Mouse (Mus musculus): ENCODE data around the gene Hfe. TPM values are rescaled to one million over a fixed set of nuclear protein-coding genes. Genes with fewer than 3 reads are reported as not detected.
A peak's percentile ranks its signal among the peaks of the same experiment; 100 is the strongest.

The Hfe gene
- polyA plus RNA-seq, 2 experiments, result 4.5 to 10.5 TPM

DNA sequence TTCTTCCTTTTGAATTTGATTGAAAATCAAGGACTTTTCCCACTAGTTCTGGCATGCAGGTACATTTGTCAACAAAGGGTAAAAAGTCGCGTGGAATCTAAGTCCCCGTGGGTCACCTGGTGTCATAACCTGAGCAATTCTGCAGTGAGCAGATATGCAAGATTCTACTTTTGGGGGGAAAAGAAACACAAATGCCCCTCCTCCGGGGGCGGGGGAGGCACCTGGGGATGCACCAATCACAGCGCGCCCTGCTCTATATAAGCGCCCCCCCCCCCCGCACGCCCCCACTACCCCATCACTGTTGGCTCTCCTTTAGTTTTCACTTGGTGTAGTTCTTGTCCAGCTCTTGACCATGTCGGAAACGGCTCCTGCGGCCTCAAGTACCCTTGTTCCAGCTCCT lies 15.1 kb downstream of the Hfe start, which contains the start of gene Hist1h1t:
Gene Hist1h1t, plus strand, starts transcription at position 301 of the 400 bp plus-strand sequence.
- no peak within 1 kb of the TSS for H3K4me3 ChIP-seq (replicated peaks; ENCODE audit: low read length)
- H3K27ac ChIP-seq (replicated peaks; ENCODE audit: low read depth, low read length), result no peak within 1 kb of the TSS
- WGBS, result 47% methylated on average over 13 of the region's 13 CpGs
- no peaks in the 10 kb centered on the region for H3K27me3 ChIP-seq (ENCODE audit: control insufficient read depth, insufficient read depth, low read length)
- no peak for TF ChIP-seq POLR2A (IDR thresholded peaks at IDR 0.05; ENCODE audit: borderline replicate concordance, extremely low read depth, insufficient read depth, insufficient read length)
- peaks cover 8% of the 10 kb centered on the region; the same call in 1 of the 2 replicates for H3K4me1 ChIP-seq (ENCODE audit: control insufficient read depth, insufficient read depth, low read length)
- no peak for ATAC-seq (ENCODE audit: low FRiP score, low read depth)
- H3K4me2 ChIP-seq (replicated peaks; ENCODE audit: low read depth, low read length, severe bottlenecking), result peak within 1 kb of the TSS; percentile 1
- DNase-seq (ENCODE audit: low spot score), result no peak
- H3K36me3 ChIP-seq (ENCODE audit: control insufficient read depth, insufficient read depth, low read length), result no peaks in the 10 kb centered on the region
- no peaks in the 10 kb centered on the region for H3K9me3 ChIP-seq (ENCODE audit: control insufficient read depth, low read length)
- H3K9ac ChIP-seq (ENCODE audit: low read depth, low read length, severe bottlenecking), result no peak within 1 kb of the TSS

DNA sequence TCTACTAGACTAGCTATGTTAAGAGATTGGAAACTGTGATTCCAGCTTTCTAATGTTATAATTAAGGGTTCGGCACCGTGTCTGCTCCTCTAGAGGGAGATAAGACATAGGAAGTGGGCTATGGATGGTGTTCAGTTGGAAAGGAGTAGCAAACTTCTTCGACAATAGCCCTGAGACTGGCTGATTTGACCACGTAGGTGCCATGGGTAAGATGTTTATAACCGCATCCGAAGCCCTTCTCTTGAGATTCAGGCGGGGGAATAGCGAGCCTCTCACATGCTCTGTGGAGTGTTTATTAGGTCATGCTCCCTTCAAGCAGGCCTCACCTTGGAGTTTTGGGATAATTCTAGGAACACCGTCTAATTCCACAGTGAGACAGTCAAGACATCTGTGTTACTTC lies 15.7 kb downstream of the Hfe start:
- no peak for DNase-seq (ENCODE audit: low spot score)
- H3K27me3 ChIP-seq (ENCODE audit: control insufficient read depth, insufficient read depth, low read length), result no peaks in the 10 kb centered on the region
- no peaks in the 10 kb centered on the region for H3K36me3 ChIP-seq (ENCODE audit: control insufficient read depth, insufficient read depth, low read length)
- H3K9me3 ChIP-seq (ENCODE audit: control insufficient read depth, low read length), result no peaks in the 10 kb centered on the region
- no peak for ATAC-seq (ENCODE audit: low FRiP score, low read depth)
- no peak overlapping the region for H3K4me2 ChIP-seq (replicated peaks; ENCODE audit: low read depth, low read length, severe bottlenecking)
- H3K4me3 ChIP-seq (replicated peaks; ENCODE audit: low read length), result no peak overlapping the region
- 93% methylated on average over 9 of the region's 9 CpGs for WGBS
- no peak overlapping the region for H3K9ac ChIP-seq (ENCODE audit: low read depth, low read length, severe bottlenecking)
- peaks cover 8% of the 10 kb centered on the region; the same call in 1 of the 2 replicates for H3K4me1 ChIP-seq (ENCODE audit: control insufficient read depth, insufficient read depth, low read length)
- TF ChIP-seq POLR2A (IDR thresholded peaks at IDR 0.05; ENCODE audit: borderline replicate concordance, extremely low read depth, insufficient read depth, insufficient read length), result no peak
- H3K27ac ChIP-seq (replicated peaks; ENCODE audit: low read depth, low read length), result no peak overlapping the region

DNA sequence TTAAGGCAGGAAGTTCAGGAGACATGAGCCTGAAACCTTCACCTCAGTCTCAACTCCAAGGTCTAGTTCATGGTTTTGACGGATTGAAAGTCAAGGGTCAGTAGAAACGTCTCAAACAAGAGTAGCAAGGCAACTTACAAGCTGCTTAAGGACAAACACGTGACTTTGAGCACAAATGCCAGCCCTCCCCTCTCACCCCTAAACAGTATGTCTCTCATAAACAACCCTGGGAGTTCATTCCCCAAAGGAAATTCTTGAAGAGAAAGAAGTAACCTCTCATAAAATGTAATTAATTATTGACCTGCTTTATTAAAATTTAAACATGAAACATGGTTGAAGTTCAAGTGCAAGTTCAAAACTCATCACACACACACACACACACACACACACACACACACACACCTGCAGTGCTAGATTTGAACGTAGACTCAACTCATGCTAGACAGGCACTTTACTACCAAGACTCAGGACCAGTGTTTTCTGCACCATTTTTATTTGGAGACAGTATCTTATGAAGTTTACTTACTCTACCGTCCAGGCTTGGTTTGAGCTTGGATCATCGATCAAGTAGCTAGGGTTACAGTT lies 16.7 kb downstream of the Hfe start:
- Histone ChIP-seq H3K27ac (replicated peaks; ENCODE audit: low read depth, low read length) (no peak overlapping the region), H3K4me3 (replicated peaks; ENCODE audit: low read length) (no peak overlapping the region), H3K4me2 (replicated peaks; ENCODE audit: low read depth, low read length, severe bottlenecking) (no peak overlapping the region), H3K9me3 (ENCODE audit: control insufficient read depth, low read length) (no peaks in the 10 kb centered on the region), H3K4me1 (ENCODE audit: control insufficient read depth, insufficient read depth, low read length) (peaks cover 8% of the 10 kb centered on the region; the same call in 1 of the 2 replicates), H3K27me3 (ENCODE audit: control insufficient read depth, insufficient read depth, low read length) (no peaks in the 10 kb centered on the region), H3K36me3 (ENCODE audit: control insufficient read depth, insufficient read depth, low read length) (no peaks in the 10 kb centered on the region), H3K9ac (ENCODE audit: low read depth, low read length, severe bottlenecking) (no peak overlapping the region)
- WGBS, result 70% methylated on average over 6 of the region's 6 CpGs
- ATAC-seq (ENCODE audit: low FRiP score, low read depth), result no peak
- DNase-seq (ENCODE audit: low spot score), result no peak
- TF ChIP-seq POLR2A (IDR thresholded peaks at IDR 0.05; ENCODE audit: borderline replicate concordance, extremely low read depth, insufficient read depth, insufficient read length), result no peak

DNA sequence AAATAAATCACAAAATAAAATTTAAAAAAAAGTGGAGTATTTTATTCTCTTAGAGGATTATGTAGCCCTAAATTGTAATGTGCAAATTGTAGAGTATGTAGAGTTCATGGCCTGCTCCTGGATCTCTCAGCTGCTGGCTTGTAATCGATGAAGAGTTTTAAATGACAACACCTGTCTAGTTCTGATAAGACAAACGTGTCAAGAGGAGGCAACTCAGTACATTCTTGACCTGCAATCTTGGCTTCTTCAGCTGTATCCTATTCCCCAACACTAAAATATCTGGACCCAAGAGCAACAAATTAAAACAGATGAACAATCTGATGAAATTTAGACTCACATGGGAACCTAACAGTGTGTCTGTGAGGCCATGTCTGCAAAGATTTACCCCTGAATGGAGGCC lies 21.2 kb downstream of the Hfe start:
- no peak for DNase-seq (ENCODE audit: low spot score)
- WGBS, result 68% methylated on average over 2 of the region's 2 CpGs

DNA sequence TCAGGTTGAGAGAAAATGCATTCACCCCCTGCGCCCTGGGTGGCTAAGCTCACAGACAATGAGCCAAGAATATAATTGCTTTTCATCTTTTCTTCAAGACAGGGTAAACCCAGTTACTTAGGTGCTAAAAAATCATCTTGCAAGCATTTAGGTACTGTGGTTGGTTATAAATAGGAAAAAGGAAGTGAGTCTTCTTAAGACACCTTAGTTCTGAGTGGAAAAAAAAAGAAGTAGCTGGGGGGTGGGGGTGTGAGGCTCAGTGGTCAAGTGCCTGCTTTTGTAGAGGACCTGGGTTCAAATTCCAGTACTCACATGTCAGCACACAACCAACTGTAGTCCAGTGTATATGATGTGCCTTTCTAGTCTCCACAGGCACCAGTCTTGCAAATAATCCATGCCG lies 21.7 kb downstream of the Hfe start:
- no peak for DNase-seq (ENCODE audit: low spot score)
- Histone ChIP-seq H3K27ac (replicated peaks; ENCODE audit: low read depth, low read length) (no peak overlapping the region), H3K4me1 (ENCODE audit: control insufficient read depth, insufficient read depth, low read length) (peaks cover 12% of the 10 kb centered on the region), H3K27me3 (ENCODE audit: control insufficient read depth, insufficient read depth, low read length) (no peaks in the 10 kb centered on the region), H3K36me3 (ENCODE audit: control insufficient read depth, insufficient read depth, low read length) (no peaks in the 10 kb centered on the region), H3K4me3 (replicated peaks; ENCODE audit: low read length) (no peak overlapping the region), H3K9ac (ENCODE audit: low read depth, low read length, severe bottlenecking) (no peak overlapping the region), H3K9me3 (ENCODE audit: control insufficient read depth, low read length) (no peaks in the 10 kb centered on the region), H3K4me2 (replicated peaks; ENCODE audit: low read depth, low read length, severe bottlenecking) (no peak overlapping the region)
- TF ChIP-seq POLR2A (IDR thresholded peaks at IDR 0.05; ENCODE audit: borderline replicate concordance, extremely low read depth, insufficient read depth, insufficient read length), result no peak
- WGBS, result 90% methylated on average over 2 of the region's 2 CpGs
- no peak for ATAC-seq (ENCODE audit: low FRiP score, low read depth)

More for the DNA sequence above, 21.2 kb downstream of the Hfe start:
- H3K9me3 ChIP-seq (ENCODE audit: control insufficient read depth, low read length), result no peaks in the 10 kb centered on the region
- no peaks in the 10 kb centered on the region for H3K36me3 ChIP-seq (ENCODE audit: control insufficient read depth, insufficient read depth, low read length)
- peaks cover 12% of the 10 kb centered on the region for H3K4me1 ChIP-seq (ENCODE audit: control insufficient read depth, insufficient read depth, low read length)
- no peak overlapping the region for H3K27ac ChIP-seq (replicated peaks; ENCODE audit: low read depth, low read length)
- H3K27me3 ChIP-seq (ENCODE audit: control insufficient read depth, insufficient read depth, low read length), result no peaks in the 10 kb centered on the region
- TF ChIP-seq POLR2A (IDR thresholded peaks at IDR 0.05; ENCODE audit: borderline replicate concordance, extremely low read depth, insufficient read depth, insufficient read length), result no peak
- no peak for ATAC-seq (ENCODE audit: low FRiP score, low read depth)
- H3K4me3 ChIP-seq (replicated peaks; ENCODE audit: low read length), result no peak overlapping the region
- H3K4me2 ChIP-seq (replicated peaks; ENCODE audit: low read depth, low read length, severe bottlenecking), result no peak overlapping the region
- H3K9ac ChIP-seq (ENCODE audit: low read depth, low read length, severe bottlenecking), result no peak overlapping the region

Measured in limb, embryonic 14.5 days (tissue).